8 mouse cellular contexts compared by ENCODE assay signal in the genomic region with DNA sequence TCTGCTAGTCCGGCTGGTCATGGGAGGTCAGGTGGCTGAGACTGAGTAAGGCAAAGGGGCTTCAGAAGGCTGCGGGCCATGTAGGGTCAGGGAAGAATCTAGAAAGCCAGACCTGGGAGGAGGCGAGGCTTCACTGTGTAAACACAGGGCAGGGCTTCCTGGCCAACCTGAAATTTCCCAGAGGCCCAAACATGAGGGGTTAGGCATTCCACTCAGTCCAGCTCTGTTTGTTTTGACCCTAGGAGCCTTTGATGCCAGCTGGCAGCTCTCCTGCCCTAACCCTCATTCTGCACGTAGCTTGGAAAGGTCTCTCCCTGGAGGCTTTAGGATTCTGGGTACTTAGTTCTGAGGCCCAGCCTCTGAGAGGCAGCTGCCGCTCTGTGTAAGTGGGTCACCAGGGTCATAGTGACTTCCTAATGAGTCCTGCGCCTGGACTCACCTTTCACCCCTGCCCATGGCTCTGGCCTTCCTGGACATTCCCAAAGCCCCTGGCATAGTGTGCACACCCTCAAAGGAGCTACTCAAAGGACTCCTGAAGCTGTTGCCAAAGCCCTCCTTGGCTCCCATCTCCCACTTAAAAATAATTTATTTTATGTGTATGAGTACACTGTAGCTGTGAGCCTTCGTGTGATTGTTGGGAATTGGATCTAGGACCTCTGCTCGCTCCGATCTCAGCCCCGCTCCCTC. TPM values are rescaled to one million over a fixed set of nuclear protein-coding genes. Genes with fewer than 3 reads are reported as not detected.
DNase-seq lines count a peak whose midpoint lies in the region; ATAC-seq and TF ChIP-seq lines count a peak whose summit lies in the region.

No protein-coding gene starts in this region.

- H3K27ac ChIP-seq in forebrain, embryonic 13.5 days, result no peak overlapping the region
- H3K27ac ChIP-seq in forebrain, embryonic 12.5 days, result no peak overlapping the region
- H3K27ac ChIP-seq in liver, postnatal 0 days (ENCODE audit: low read depth), result peak overlapping the region; percentile 52

- no peak for TF ChIP-seq EP300 in liver, postnatal 0 days (IDR thresholded peaks at IDR 0.05; ENCODE audit: low read depth)

- H3K27me3 ChIP-seq in forebrain, embryonic 13.5 days, result no peaks in the 10 kb centered on the region
- no peaks in the 10 kb centered on the region for H3K27me3 ChIP-seq in forebrain, embryonic 12.5 days
- no peaks in the 10 kb centered on the region for H3K27me3 ChIP-seq in liver, postnatal 0 days (ENCODE audit: insufficient read depth, low read length)

- WGBS in forebrain, embryonic 13.5 days, result 76% methylated on average over 10 of the region's 10 CpGs
- 74% methylated on average over 10 of the region's 10 CpGs for WGBS in forebrain, embryonic 12.5 days
- 55% methylated on average over 10 of the region's 10 CpGs for WGBS in liver, postnatal 0 days (ENCODE audit: insufficient replicate concordance)

- H3K9ac ChIP-seq in forebrain, embryonic 13.5 days, result peak overlapping the region; percentile 9; the same call in 1 of the 2 replicates
- no peak overlapping the region for H3K9ac ChIP-seq in forebrain, embryonic 12.5 days
- H3K9ac ChIP-seq in liver, postnatal 0 days (replicated peaks), result no peak overlapping the region

- H3K36me3 ChIP-seq in forebrain, embryonic 13.5 days (ENCODE audit: poor library complexity, severe bottlenecking), result peaks cover 6% of the 10 kb centered on the region; the same call in 1 of the 2 replicates
- H3K36me3 ChIP-seq in forebrain, embryonic 12.5 days (replicated peaks), result peaks cover 4% of the 10 kb centered on the region; the same call in 1 of the 2 replicates
- peaks cover 6% of the 10 kb centered on the region; the same call in 1 of the 2 replicates for H3K36me3 ChIP-seq in liver, postnatal 0 days (replicated peaks; ENCODE audit: insufficient read depth, low read length)

- no peaks in the 10 kb centered on the region for H3K9me3 ChIP-seq in forebrain, embryonic 13.5 days (replicated peaks)
- H3K9me3 ChIP-seq in forebrain, embryonic 12.5 days, result no peaks in the 10 kb centered on the region
- no peaks in the 10 kb centered on the region for H3K9me3 ChIP-seq in liver, postnatal 0 days (ENCODE audit: low read length)

- H3K4me3 ChIP-seq in forebrain, embryonic 13.5 days, result no peak overlapping the region
- H3K4me3 ChIP-seq in forebrain, embryonic 12.5 days (replicated peaks), result no peak overlapping the region
- H3K4me3 ChIP-seq in liver, postnatal 0 days (ENCODE audit: low read depth, low read length), result no peak overlapping the region

- DNase-seq in embryo, embryonic 10.5 days (ENCODE audit: low spot score), result peak; percentile 54
- DNase-seq in heart, postnatal 4 days, result peak; percentile 78
- DNase-seq in liver, postnatal 0 days, result peak; percentile 60
- DNase-seq in cerebellum, adult 18-20 months, result no peak
- no peak for DNase-seq in cerebellum, postnatal 4 days (ENCODE audit: low spot score in 2 of 2)
- no peak for DNase-seq in gastrocnemius, adult 8-10 months (ENCODE audit: low spot score in 2 of 2)

- H3K4me1 ChIP-seq in forebrain, embryonic 13.5 days, result peaks cover 18% of the 10 kb centered on the region
- H3K4me1 ChIP-seq in forebrain, embryonic 12.5 days, result peaks cover 21% of the 10 kb centered on the region
- peaks cover 31% of the 10 kb centered on the region for H3K4me1 ChIP-seq in liver, postnatal 0 days (ENCODE audit: insufficient read depth)

- no peak for ATAC-seq in forebrain, embryonic 13.5 days
- no peak for ATAC-seq in forebrain, embryonic 12.5 days (ENCODE audit: low FRiP score)
- ATAC-seq in liver, postnatal 0 days, result peak; percentile 15

- no peak overlapping the region for H3K4me2 ChIP-seq in forebrain, embryonic 13.5 days
- H3K4me2 ChIP-seq in forebrain, embryonic 12.5 days, result no peak overlapping the region
- H3K4me2 ChIP-seq in liver, postnatal 0 days (ENCODE audit: low read depth, low read length), result no peak overlapping the region

- no peak for TF ChIP-seq CTCF in liver, postnatal 0 days (IDR thresholded peaks at IDR 0.05; ENCODE audit: low read depth)

RNA-seq across cellular contexts. Expression of a gene that starts 2.7 kb away (rescaled TPM):
- polyA plus RNA-seq in forebrain, embryonic 13.5 days (2015; fragmentation: Nextera tagmentation; extraction: Ambion mirVana), result 489 and 502 TPM in 2 replicates
- 474 and 500 TPM in 2 replicates for polyA plus RNA-seq in forebrain, embryonic 12.5 days (2016; fragmentation: Nextera tagmentation; extraction: Ambion mirVana)
- total RNA-seq in heart, postnatal 4 days (2021), result 100 to 1,000 TPM; 793 to 876 TPM
- 979 and 1,075 TPM in 2 replicates for polyA plus RNA-seq in liver, postnatal 0 days (2015; fragmentation: Nextera tagmentation; extraction: Ambion mirVana)
- 100 to 1,000 TPM; 524 to 920 (median 651) TPM for total RNA-seq in gastrocnemius, adult 8-10 months (2022)

RNA-seq across cellular contexts. Expression of a gene that starts 12.8 kb away (rescaled TPM):
- polyA plus RNA-seq in forebrain, embryonic 13.5 days (2015; fragmentation: Nextera tagmentation; extraction: Ambion mirVana), result 1.3 and 1.4 TPM in 2 replicates
- polyA plus RNA-seq in forebrain, embryonic 12.5 days (2016; fragmentation: Nextera tagmentation; extraction: Ambion mirVana), result 1.1 and 1.6 TPM in 2 replicates
- total RNA-seq in heart, postnatal 4 days (2021), result 1 to 10 TPM; 2.9 to 3.7 TPM
- 0.09 and 0.13 TPM in 2 replicates for polyA plus RNA-seq in liver, postnatal 0 days (2015; fragmentation: Nextera tagmentation; extraction: Ambion mirVana)
- 10 to 100 TPM in 3 of 4 experiments, 1 to 10 TPM in 1; 9.9 to 15.9 (median 10.2) TPM for total RNA-seq in gastrocnemius, adult 8-10 months (2022)

RNA-seq across cellular contexts. Expression of a gene that starts 14.8 kb away (rescaled TPM):
- 0.06 and 0.10 TPM in 2 replicates for polyA plus RNA-seq in forebrain, embryonic 13.5 days (2015; fragmentation: Nextera tagmentation; extraction: Ambion mirVana)
- polyA plus RNA-seq in forebrain, embryonic 12.5 days (2016; fragmentation: Nextera tagmentation; extraction: Ambion mirVana), result 0.11 and 0.18 TPM in 2 replicates
- 1 to 10 TPM; 7.6 to 9.5 TPM for total RNA-seq in heart, postnatal 4 days (2021)
- polyA plus RNA-seq in liver, postnatal 0 days (2015; fragmentation: Nextera tagmentation; extraction: Ambion mirVana), result 0.04 and 0.06 TPM in 2 replicates
- total RNA-seq in gastrocnemius, adult 8-10 months (2022), result under 1 TPM; 0.39 to 0.86 (median 0.73) TPM

RNA-seq across cellular contexts. Expression of a gene that starts 19.6 kb away (rescaled TPM):
- 101 and 109 TPM in 2 replicates for polyA plus RNA-seq in forebrain, embryonic 13.5 days (2015; fragmentation: Nextera tagmentation; extraction: Ambion mirVana)
- 129 and 141 TPM in 2 replicates for polyA plus RNA-seq in forebrain, embryonic 12.5 days (2016; fragmentation: Nextera tagmentation; extraction: Ambion mirVana)
- 100 to 1,000 TPM; 134 to 145 TPM for total RNA-seq in heart, postnatal 4 days (2021)
- 77.6 and 80.1 TPM in 2 replicates for polyA plus RNA-seq in liver, postnatal 0 days (2015; fragmentation: Nextera tagmentation; extraction: Ambion mirVana)
- total RNA-seq in gastrocnemius, adult 8-10 months (2022), result 100 to 1,000 TPM; 381 to 451 (median 390) TPM

RNA-seq across cellular contexts. Expression of a gene that starts 32.4 kb away (rescaled TPM):
- polyA plus RNA-seq in forebrain, embryonic 13.5 days (2015; fragmentation: Nextera tagmentation; extraction: Ambion mirVana), result 67.8 and 73.0 TPM in 2 replicates
- polyA plus RNA-seq in forebrain, embryonic 12.5 days (2016; fragmentation: Nextera tagmentation; extraction: Ambion mirVana), result 61.0 and 62.5 TPM in 2 replicates
- 10 to 100 TPM; 18.8 to 20.3 TPM for total RNA-seq in heart, postnatal 4 days (2021)
- 24.9 and 25.8 TPM in 2 replicates for polyA plus RNA-seq in liver, postnatal 0 days (2015; fragmentation: Nextera tagmentation; extraction: Ambion mirVana)
- 10 to 100 TPM; 17.6 to 21.1 (median 20.1) TPM for total RNA-seq in gastrocnemius, adult 8-10 months (2022)

Comparison
In these comparisons a context has a peak if more than half of its experiments do, and no peak if none do; other contexts are left out.
1. DNase-seq: peak in embryo, embryonic 10.5 days (single experiment), heart, postnatal 4 days (single experiment) and liver, postnatal 0 days (single experiment); none in cerebellum, adult 18-20 months (0 of 2), cerebellum, postnatal 4 days (0 of 2) and gastrocnemius, adult 8-10 months (0 of 2).